Comparison of ENCODE assay signal across 10 mouse cellular contexts in genomic region chrX:6779969-6780539, GRCm38 (mm10). TPM values are rescaled to one million over a fixed set of nuclear protein-coding genes. Genes with fewer than 3 reads are reported as not detected.
DNase-seq lines count a peak whose midpoint lies in the region; ATAC-seq lines count a peak whose summit lies in the region.
"Had no signal": no experiment of that assay in that cellular context is flagged by ENCODE, and none has a peak within 500 bp of the region (broad histone marks: within the 10 kb centered on the region; RNA-seq: fewer than 3 reads in every experiment).

No protein-coding gene starts in this region.

- H3K4me1 ChIP-seq in lung, embryonic 15.5 days, result no peaks in the 10 kb centered on the region; the same call in 1 of the 2 replicates
- H3K4me1 ChIP-seq in hindbrain, embryonic 16.5 days (ENCODE audit: control insufficient read depth, insufficient read depth, low read depth, low read length), result no peaks in the 10 kb centered on the region; the same call in 1 of the 2 replicates
- H3K4me1 ChIP-seq in neural tube, embryonic 13.5 days (replicated peaks), result peaks cover 10% of the 10 kb centered on the region; the same call in 1 of the 2 replicates

- H3K27ac ChIP-seq in lung, embryonic 15.5 days, result no peak overlapping the region
- no peak overlapping the region for H3K27ac ChIP-seq in hindbrain, embryonic 16.5 days (ENCODE audit: low read depth, low read length)
- no peak overlapping the region for H3K27ac ChIP-seq in neural tube, embryonic 13.5 days (replicated peaks)

- peak overlapping the region; percentile 22; the same call in 1 of the 2 replicates for H3K4me3 ChIP-seq in lung, embryonic 15.5 days
- H3K4me3 ChIP-seq in hindbrain, embryonic 16.5 days (ENCODE audit: low read length), result peak overlapping the region; percentile 30
- H3K4me3 ChIP-seq in neural tube, embryonic 13.5 days, result peak overlapping the region; percentile 17

- H3K36me3 ChIP-seq in lung, embryonic 15.5 days, result no peaks in the 10 kb centered on the region
- H3K36me3 ChIP-seq in hindbrain, embryonic 16.5 days (ENCODE audit: control insufficient read depth, insufficient read depth, low read length), result no peaks in the 10 kb centered on the region
- H3K36me3 ChIP-seq in neural tube, embryonic 13.5 days, result no peaks in the 10 kb centered on the region

- no peak overlapping the region for H3K9ac ChIP-seq in lung, embryonic 15.5 days
- no peak overlapping the region; the same call in 1 of the 2 replicates for H3K9ac ChIP-seq in hindbrain, embryonic 16.5 days (ENCODE audit: low read depth, low read length)
- H3K9ac ChIP-seq in neural tube, embryonic 13.5 days, result no peak overlapping the region

- peaks cover 9% of the 10 kb centered on the region; the same call in 1 of the 2 replicates for H3K27me3 ChIP-seq in lung, embryonic 15.5 days
- H3K27me3 ChIP-seq in hindbrain, embryonic 16.5 days (replicated peaks; ENCODE audit: control insufficient read depth, insufficient read depth, low read length), result 0 out of 2 replicates have a peak, but pooled peaks cover 2% of the 10 kb centered on the region
- H3K27me3 ChIP-seq in neural tube, embryonic 13.5 days, result peaks cover 32% of the 10 kb centered on the region

- no peaks in the 10 kb centered on the region for H3K9me3 ChIP-seq in lung, embryonic 15.5 days
- H3K9me3 ChIP-seq in hindbrain, embryonic 16.5 days (ENCODE audit: control insufficient read depth, low read length), result no peaks in the 10 kb centered on the region
- no peaks in the 10 kb centered on the region for H3K9me3 ChIP-seq in neural tube, embryonic 13.5 days

- no peak for ATAC-seq in lung, embryonic 15.5 days (ENCODE audit: borderline replicate concordance, extremely low read depth, low FRiP score, low TSS enrichment)
- ATAC-seq in hindbrain, embryonic 16.5 days, result peak; percentile 68
- 0 out of 2 replicates have a peak, but pooled peaks have one; percentile 43 for ATAC-seq in neural tube, embryonic 13.5 days (ENCODE audit: low read depth)

- 18% methylated on average over 16 of the region's 16 CpGs for WGBS in lung, embryonic 15.5 days
- WGBS in hindbrain, embryonic 16.5 days, result 23% methylated on average over 13 of the region's 16 CpGs
- 32% methylated on average over 16 of the region's 16 CpGs for WGBS in neural tube, embryonic 13.5 days

- peak overlapping the region; percentile 52 for H3K4me2 ChIP-seq in lung, embryonic 15.5 days
- peak overlapping the region; percentile 50 for H3K4me2 ChIP-seq in hindbrain, embryonic 16.5 days (ENCODE audit: low read length)
- peak overlapping the region; percentile 46 for H3K4me2 ChIP-seq in neural tube, embryonic 13.5 days

- peak; percentile 1 for DNase-seq in embryo, embryonic 9.5 days (ENCODE audit: extremely low spot score)
- DNase-seq in embryo, embryonic 10 days (ENCODE audit: low spot score), result no peak
- DNase-seq in lung, postnatal 25 days (ENCODE audit: low spot score), result no peak
- DNase-seq in left cerebral cortex, adult 9 months (ENCODE audit: low spot score in 2 of 2), result no peak
- no peak for DNase-seq in adrenal gland, adult 2 months
- DNase-seq: B cell, adult 2 months; lung, postnatal 36 days had no signal

RNA-seq across cellular contexts. Expression of gene Dgkk, which starts 0.9 kb away (rescaled TPM):
- 0.48 and 0.56 TPM in 2 replicates for polyA plus RNA-seq in lung, embryonic 15.5 days (2015; fragmentation: Nextera tagmentation; extraction: Ambion mirVana)
- polyA plus RNA-seq in hindbrain, embryonic 16.5 days (2015; fragmentation: Nextera tagmentation; extraction: Ambion mirVana), result 3.2 and 3.6 TPM in 2 replicates
- 0.84 and 1.1 TPM in 2 replicates for polyA plus RNA-seq in neural tube, embryonic 13.5 days (2015; fragmentation: Nextera tagmentation; extraction: Ambion mirVana)
- 1 to 10 TPM; 3.7 to 3.8 TPM for total RNA-seq in adrenal gland, adult 2 months (2021)
- polyA plus RNA-seq in adrenal gland, adult 2 months (2012; rRNA removed), result 0.17 and 0.23 TPM in 2 replicates
